Mouse (Mus musculus) thymus, postnatal 0 days (tissue): Measurements from ENCODE around the gene Ntf5. TPM values are rescaled to one million over a fixed set of nuclear protein-coding genes. Genes with fewer than 3 reads are reported as not detected.
A peak's percentile ranks its signal among the peaks of the same experiment; 100 is the strongest.

Experiments
- DNase-seq: peaks from one replicate; pipeline ENCODE4 v3.0.0-alpha.2; 2015; ENCODE audit warnings: low spot score
- polyA plus RNA-seq: library from polyadenylated mRNA; unstranded; fragments of >200 nt; fragmentation: Nextera tagmentation; extraction: Ambion mirVana; gene quantifications from 2 replicates; pipeline ENCODE4 v1.2.1, GENCODE M21; 2015

The Ntf5 gene
- polyA plus RNA-seq, 1 experiment from 2014 or later, result 4.2 TPM

- peak; percentile 100 for DNase-seq
Measured at GRCm38 (mm10) chr7:45434203-45435015, 20.9 kb downstream of the Ntf5 start, which contains the start of gene Gys1. Gene Gys1 (plus strand): TSS chr7:45434844.

GRCm38 (mm10) chr7:45435038-45435437, 21.5 kb downstream of the Ntf5 start:
- DNase-seq, result no peak

- no peak for DNase-seq
Measured at GRCm38 (mm10) chr7:45436444-45436843, 22.9 kb downstream of the Ntf5 start.

GRCm38 (mm10) chr7:45437046-45437445, 23.6 kb downstream of the Ntf5 start:
- DNase-seq, result no peak

GRCm38 (mm10) chr7:45437521-45438276, 24.2 kb downstream of the Ntf5 start, which contains the start of gene Ruvbl2:
Gene Ruvbl2 (minus strand): TSS chr7:45438096.
- DNase-seq, result peak; percentile 13

GRCm38 (mm10) chr7:45443526-45444420, 30.3 kb downstream of the Ntf5 start:
- no peak for DNase-seq

GRCm38 (mm10) chr7:45446589-45446988, 33.1 kb downstream of the Ntf5 start:
- DNase-seq, result no peak

- peak; percentile 33 for DNase-seq
Measured at GRCm38 (mm10) chr7:45447325-45447990, 34.0 kb downstream of the Ntf5 start.

- no peak for DNase-seq
Measured at GRCm38 (mm10) chr7:45449974-45450373, 36.5 kb downstream of the Ntf5 start.

GRCm38 (mm10) chr7:45451344-45451982, 38.0 kb downstream of the Ntf5 start:
- peak; percentile 83 for DNase-seq

GRCm38 (mm10) chr7:45454971-45455370, 41.5 kb downstream of the Ntf5 start:
- no peak for DNase-seq

- DNase-seq, result no peak
Measured at GRCm38 (mm10) chr7:45455932-45456696, 42.6 kb downstream of the Ntf5 start.

GRCm38 (mm10) chr7:45456721-45457203, 43.3 kb downstream of the Ntf5 start:
- DNase-seq, result no peak

GRCm38 (mm10) chr7:45457204-45458060, 43.9 kb downstream of the Ntf5 start:
- no peak for DNase-seq

GRCm38 (mm10) chr7:45458748-45459563, 45.5 kb downstream of the Ntf5 start:
- DNase-seq, result peak; percentile 89

- peak; percentile 99 for DNase-seq
Measured at GRCm38 (mm10) chr7:45459564-45460140, 46.2 kb downstream of the Ntf5 start, which contains the start of gene Ftl1. Gene Ftl1 (minus strand): TSS chr7:45459884.

- DNase-seq, result no peak
Measured at GRCm38 (mm10) chr7:45460377-45460776, 46.9 kb downstream of the Ntf5 start.
